Mouse (Mus musculus) midbrain, embryonic 14.5 days (tissue): ENCODE measurements around the gene Iqce. TPM values are rescaled to one million over a fixed set of nuclear protein-coding genes. Genes with fewer than 3 reads are reported as not detected.

Source experiments
- ATAC-seq: fragments of 200-750 bp; cut with Nextera tagmentation; 2 replicates; pipeline ENCODE4 v1.8.0; 2017; ENCODE audit warnings: moderate number of reproducible peaks, moderate library complexity; ENCODE audit not compliant: low FRiP score, low TSS enrichment
- DNase-seq: peaks from one replicate; pipeline ENCODE4 v3.0.0-alpha.2; 2015
- H3K27ac ChIP-seq: fragments of 300-500 bp; sonication (generic); replicated peaks from 2 replicates; pipeline ENCODE4 v1.5.1; 2014; ENCODE audit warnings: mild to moderate bottlenecking, low read depth, low read length, moderate library complexity
- H3K27me3 ChIP-seq: fragments of 300-500 bp; sonication (generic); 2 replicates; pipeline ENCODE4 v1.6.1; 2014; ENCODE audit warnings: low read length, control low read depth, mixed read lengths; ENCODE audit not compliant: control insufficient read depth, insufficient read depth
- H3K36me3 ChIP-seq: fragments of 300-500 bp; sonication (generic); 2 replicates; pipeline ENCODE4 v1.6.1; 2014; ENCODE audit warnings: low read length, control low read depth; ENCODE audit not compliant: control insufficient read depth, insufficient read depth
- H3K4me1 ChIP-seq: fragments of 300-500 bp; sonication (generic); 2 replicates; pipeline ENCODE4 v1.6.1; 2014; ENCODE audit warnings: mild to moderate bottlenecking, antibody characterized with exemption, low read length, control low read depth; ENCODE audit not compliant: control insufficient read depth, insufficient read depth
- H3K4me2 ChIP-seq: fragments of 300-500 bp; sonication (generic); 2 replicates; pipeline ENCODE4 v1.6.1; 2014; ENCODE audit warnings: mild to moderate bottlenecking, low read length, moderate library complexity
- H3K4me3 ChIP-seq: fragments of 300-500 bp; sonication (generic); replicated peaks from 2 replicates; pipeline ENCODE4 v1.5.1; 2014; ENCODE audit warnings: low read depth, low read length
- H3K9ac ChIP-seq: fragments of 300-500 bp; sonication (generic); replicated peaks from 2 replicates; pipeline ENCODE4 v1.6.1; 2014; ENCODE audit warnings: mild to moderate bottlenecking, low read length, moderate library complexity
- H3K9me3 ChIP-seq: fragments of 300-500 bp; sonication (generic); 2 replicates; pipeline ENCODE4 v1.6.1; 2016; ENCODE audit warnings: low read length, control low read depth, mixed read lengths; ENCODE audit not compliant: control insufficient read depth
- WGBS: fragments of 180-500 bp; shearing (Covaris S2); extraction: QIAGEN DNeasy Blood & Tissue Kit; methylation state at CpG from one replicate; pipeline ENCODE4 v1.1.7; 2014; 5-methylcytosine and 5-hydroxymethylcytosine counted together
- polyA plus RNA-seq: library from polyadenylated mRNA; unstranded; fragments of >200 nt; fragmentation: Nextera tagmentation; extraction: Ambion mirVana; gene quantifications from 2 replicates; pipeline ENCODE4 v1.2.1, GENCODE M21; 2014

Gene Iqce
- polyA plus RNA-seq, 1 experiment from 2014 or later, result 25.0 TPM

- WGBS, result 83% methylated on average over 8 of the region's 8 CpGs
Observed at GRCm38 (mm10) chr5:140661427-140661826, 40.8 kb downstream of the Iqce start.

GRCm38 (mm10) chr5:140660398-140660797 lies 41.8 kb downstream of the Iqce start:
- H3K4me1 ChIP-seq, result peaks cover 7% of the 10 kb centered on the region
- 0 out of 2 replicates have a peak, but pooled peaks cover 5% of the 10 kb centered on the region for H3K36me3 ChIP-seq
- no peak overlapping the region for H3K4me2 ChIP-seq
- ATAC-seq, result no peak
- H3K4me3 ChIP-seq, result no peak overlapping the region
- H3K27me3 ChIP-seq, result no peaks in the 10 kb centered on the region
- DNase-seq, result no peak
- H3K27ac ChIP-seq, result peak overlapping the region; percentile 74
- no peak overlapping the region for H3K9ac ChIP-seq
- 74% methylated on average over 1 of the region's 1 CpGs for WGBS
- H3K9me3 ChIP-seq, result no peaks in the 10 kb centered on the region

More at GRCm38 (mm10) chr5:140661427-140661826, 40.8 kb downstream of the Iqce start:
- Histone ChIP-seq H3K9me3 (no peaks in the 10 kb centered on the region), H3K4me2 (no peak overlapping the region), H3K4me3 (no peak overlapping the region), H3K36me3 (0 out of 2 replicates have a peak, but pooled peaks cover 11% of the 10 kb centered on the region), H3K9ac (no peak overlapping the region), H3K27ac (no peak overlapping the region), H3K4me1 (peaks cover 7% of the 10 kb centered on the region), H3K27me3 (no peaks in the 10 kb centered on the region)
- ATAC-seq (no peak), DNase-seq (no peak)

DNA sequence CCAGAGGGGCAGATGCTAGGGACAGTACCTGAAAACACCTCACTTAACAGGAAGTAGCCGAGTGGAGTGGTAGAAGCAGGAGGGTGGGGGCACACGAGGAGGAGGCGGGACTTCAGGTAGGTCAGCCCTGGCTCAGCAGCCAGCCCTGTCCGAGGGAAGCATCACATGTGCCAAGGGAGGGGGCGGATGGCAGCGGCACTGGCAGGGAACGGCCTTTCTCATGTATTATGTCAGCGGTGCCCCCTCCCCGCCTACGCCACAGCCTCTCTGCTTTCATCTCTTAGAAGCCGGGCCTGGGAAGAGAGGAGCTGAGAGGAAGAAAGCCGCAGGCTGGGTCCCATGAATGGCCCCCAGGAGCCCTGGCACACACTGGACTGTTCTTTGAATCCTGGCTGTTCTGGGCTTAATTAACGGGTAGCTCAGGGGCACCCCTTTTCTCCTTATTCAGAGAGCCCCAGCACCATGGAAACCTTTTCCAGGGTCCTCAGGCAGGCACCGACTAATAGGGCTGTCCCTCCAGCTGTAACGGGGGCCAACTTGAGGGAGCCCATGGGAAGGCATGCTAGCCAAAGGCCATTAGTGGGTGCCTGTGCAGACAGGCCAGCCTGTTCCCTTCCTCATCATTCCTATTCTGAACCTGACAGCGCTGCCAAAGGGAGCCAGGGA lies 42.4 kb downstream of the Iqce start:
- DNase-seq (peak; percentile 79), ATAC-seq (peak; percentile 75)
- Histone ChIP-seq H3K27me3 (no peaks in the 10 kb centered on the region), H3K4me2 (peak overlapping the region; percentile 16; the same call in 1 of the 2 replicates), H3K4me1 (peaks cover 7% of the 10 kb centered on the region), H3K4me3 (no peak overlapping the region), H3K27ac (peak overlapping the region; percentile 74), H3K9ac (0 out of 2 replicates have a peak overlapping the region, but pooled peaks have one; percentile 3), H3K9me3 (no peaks in the 10 kb centered on the region), H3K36me3 (no peaks in the 10 kb centered on the region)
- 28% methylated on average over 16 of the region's 16 CpGs for WGBS

- no peak overlapping the region for H3K4me2 ChIP-seq
- no peaks in the 10 kb centered on the region for H3K36me3 ChIP-seq
- H3K4me3 ChIP-seq, result no peak overlapping the region
- H3K27me3 ChIP-seq, result no peaks in the 10 kb centered on the region
- H3K27ac ChIP-seq, result no peak overlapping the region
- WGBS, result 82% methylated on average over 15 of the region's 15 CpGs
- DNase-seq (no peak), ATAC-seq (no peak)
- H3K4me1 ChIP-seq, result peaks cover 10% of the 10 kb centered on the region
- H3K9me3 ChIP-seq, result no peaks in the 10 kb centered on the region
- H3K9ac ChIP-seq, result no peak overlapping the region
Observed at GRCm38 (mm10) chr5:140654096-140654845, 47.9 kb downstream of the Iqce start.

- Histone ChIP-seq H3K4me2 (no peak overlapping the region), H3K4me3 (no peak overlapping the region), H3K9me3 (no peaks in the 10 kb centered on the region), H3K4me1 (peaks cover 11% of the 10 kb centered on the region), H3K27me3 (no peaks in the 10 kb centered on the region), H3K9ac (no peak overlapping the region), H3K27ac (no peak overlapping the region), H3K36me3 (no peaks in the 10 kb centered on the region)
- 75% methylated on average over 7 of the region's 7 CpGs for WGBS
- ATAC-seq (no peak), DNase-seq (no peak)
Observed at GRCm38 (mm10) chr5:140652587-140652986, 49.6 kb downstream of the Iqce start.

DNA sequence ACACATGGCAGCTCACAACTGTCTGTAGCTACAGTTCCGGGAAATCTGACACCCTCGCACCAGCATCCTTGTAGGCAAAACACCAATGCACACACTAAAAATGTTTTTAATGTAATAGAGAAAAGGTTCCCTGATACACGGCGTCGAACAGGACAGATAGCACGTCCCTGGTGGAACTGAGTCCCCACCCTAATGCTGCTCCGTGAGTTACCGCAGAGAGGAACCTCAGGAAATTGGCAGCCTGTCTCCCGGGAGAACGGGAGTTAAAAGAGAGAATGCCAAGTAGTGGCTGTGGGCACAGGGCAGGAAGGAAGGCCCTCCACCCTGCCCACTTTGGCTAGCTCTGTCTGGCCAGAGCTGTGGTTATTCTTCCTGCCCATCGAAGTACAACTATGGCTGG lies 50.9 kb downstream of the Iqce start:
- Histone ChIP-seq H3K27ac (no peak overlapping the region), H3K4me1 (peaks cover 25% of the 10 kb centered on the region), H3K27me3 (no peaks in the 10 kb centered on the region), H3K4me3 (no peak overlapping the region), H3K9me3 (no peaks in the 10 kb centered on the region), H3K9ac (no peak overlapping the region), H3K4me2 (no peak overlapping the region), H3K36me3 (no peaks in the 10 kb centered on the region)
- ATAC-seq (no peak), DNase-seq (no peak)
- WGBS, result 83% methylated on average over 11 of the region's 11 CpGs

DNA sequence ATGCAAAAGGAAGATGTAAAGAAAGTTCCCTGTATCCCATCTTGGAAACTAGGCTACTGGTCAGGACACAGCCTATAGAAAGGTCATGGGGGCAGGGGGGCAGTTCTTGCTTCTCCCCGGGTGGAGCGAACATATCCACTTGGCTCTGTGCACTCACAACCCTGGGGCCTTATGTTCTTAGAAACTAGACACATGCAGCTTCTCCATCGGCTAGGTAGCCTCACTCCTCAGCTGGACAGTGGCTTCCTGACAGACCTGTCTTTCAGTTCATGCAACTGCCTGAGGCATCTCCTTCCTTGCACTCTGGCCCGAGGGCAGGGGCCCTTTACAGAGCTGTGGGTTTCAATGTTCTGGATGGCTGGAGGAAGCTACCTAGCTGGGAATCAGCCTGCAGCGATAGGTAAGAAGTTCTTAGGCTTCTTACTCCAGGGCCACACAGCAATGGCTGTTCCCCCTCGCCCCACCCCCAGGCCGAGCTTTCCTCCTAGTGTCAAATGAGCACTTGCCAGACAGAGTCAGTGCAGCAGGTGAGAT lies 52.2 kb downstream of the Iqce start:
- Histone ChIP-seq H3K36me3 (peaks cover 5% of the 10 kb centered on the region; the same call in 1 of the 2 replicates), H3K4me1 (peaks cover 38% of the 10 kb centered on the region), H3K4me3 (no peak overlapping the region), H3K9ac (peak overlapping the region; percentile 54), H3K9me3 (no peaks in the 10 kb centered on the region), H3K27me3 (no peaks in the 10 kb centered on the region), H3K4me2 (peak overlapping the region; percentile 77), H3K27ac (peak overlapping the region; percentile 90; the same call in 1 of the 2 replicates)
- DNase-seq, result no peak
- no peak for ATAC-seq
- WGBS, result 63% methylated on average over 7 of the region's 7 CpGs

- H3K4me1 ChIP-seq, result peaks cover 42% of the 10 kb centered on the region
- ATAC-seq (peak; percentile 94), DNase-seq (peak; percentile 99)
- peak overlapping the region; percentile 54 for H3K9ac ChIP-seq
- H3K36me3 ChIP-seq, result peaks cover 13% of the 10 kb centered on the region
- H3K27ac ChIP-seq, result peak overlapping the region; percentile 90
- WGBS, result 3% methylated on average over 25 of the region's 26 CpGs
- H3K27me3 ChIP-seq, result no peaks in the 10 kb centered on the region
- H3K9me3 ChIP-seq, result no peaks in the 10 kb centered on the region
- H3K4me3 ChIP-seq, result peak overlapping the region; percentile 99
- H3K4me2 ChIP-seq, result peak overlapping the region; percentile 77
Observed at GRCm38 (mm10) chr5:140649101-140649667, 53.0 kb downstream of the Iqce start.
